Mouse (Mus musculus): ENCODE measurements at regions not wholly inside any gene's neighbourhood (a gene's known extent, or its start where the extent isn't known, plus 50 kb on each side); places are given as distances from the start of the nearest gene placed in this dataset.

DNA sequence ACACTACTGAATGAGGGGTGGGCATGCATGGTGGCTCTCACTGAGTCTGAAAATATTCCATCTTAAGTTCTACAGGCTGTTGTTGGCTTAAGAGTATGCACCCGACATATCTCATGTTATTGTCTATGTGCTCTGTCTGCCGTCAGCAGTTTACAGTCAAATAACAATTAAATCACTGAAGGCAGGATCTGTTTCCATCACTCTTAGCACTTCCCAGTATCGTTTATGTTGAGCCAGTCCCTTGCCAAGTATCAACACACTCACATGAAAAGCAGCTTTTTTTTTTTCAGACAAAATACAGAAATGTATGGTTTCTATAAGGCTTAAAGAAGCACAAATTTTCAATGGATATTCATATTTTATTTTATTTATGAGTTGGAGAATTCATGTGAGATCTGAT is 485.9 kb upstream of the Gm9747 start:
- DNase-seq (ENCODE audit: low spot score), result no peak

DNA sequence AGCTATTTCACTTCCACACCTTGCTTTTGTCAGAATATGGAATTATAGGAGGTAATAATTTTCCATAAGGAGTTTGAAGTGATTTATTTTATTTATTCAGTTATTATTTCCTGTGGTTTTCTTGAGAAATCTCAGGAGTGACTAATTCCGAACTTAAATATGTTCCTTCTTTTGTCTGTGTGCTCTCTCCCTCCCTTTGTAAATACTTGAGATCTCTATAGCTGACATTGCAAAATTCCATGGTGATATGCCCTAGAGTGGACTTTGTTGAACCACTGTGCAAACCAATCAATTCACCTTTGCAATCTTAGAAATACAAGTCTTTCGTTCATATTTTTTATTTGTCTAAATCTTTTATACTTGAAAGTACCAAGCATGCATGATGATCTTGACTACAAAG is 478.8 kb upstream of the Gm9747 start:
- DNase-seq (ENCODE audit: low spot score), result peak; percentile 27

DNA sequence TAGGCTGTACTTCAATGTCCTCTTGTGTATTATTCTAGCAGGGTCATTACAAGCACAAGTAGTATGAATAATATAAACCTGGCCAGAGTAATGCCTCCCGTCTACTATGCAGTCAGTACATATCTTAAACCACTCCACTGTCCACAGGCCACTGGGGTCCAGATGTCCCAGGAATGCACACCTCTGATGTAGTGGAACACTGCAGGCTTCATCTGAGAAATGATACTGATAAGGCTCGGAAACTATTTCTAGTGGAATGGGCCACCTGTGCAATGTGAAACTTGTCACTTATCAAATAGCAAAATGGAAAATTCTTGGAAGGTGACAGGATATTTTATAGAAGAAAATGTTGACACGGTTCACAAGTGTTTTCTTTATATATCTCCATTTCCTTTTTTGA is 477.6 kb upstream of the Gm9747 start:
- DNase-seq (ENCODE audit: low spot score), result no peak

GRCm38 (mm10) chr1:81755694-81756093 is 477.2 kb upstream of the Gm9747 start:
- no peak for DNase-seq (ENCODE audit: low spot score)

GRCm38 (mm10) chr1:81759919-81760318 is 473.0 kb upstream of the Gm9747 start:
- no peak for DNase-seq (ENCODE audit: low spot score)

GRCm38 (mm10) chr1:81771704-81772103 is 461.2 kb upstream of the Gm9747 start:
- DNase-seq (ENCODE audit: low spot score), result no peak

GRCm38 (mm10) chr1:81780583-81780982 is 452.3 kb upstream of the Gm9747 start:
- DNase-seq (ENCODE audit: low spot score), result no peak

- DNase-seq (ENCODE audit: low spot score), result no peak
Observed at GRCm38 (mm10) chr1:81784305-81784704, 448.6 kb upstream of the Gm9747 start.

- no peak for DNase-seq (ENCODE audit: low spot score)
Observed at GRCm38 (mm10) chr1:81794771-81795170, 438.1 kb upstream of the Gm9747 start.

DNA sequence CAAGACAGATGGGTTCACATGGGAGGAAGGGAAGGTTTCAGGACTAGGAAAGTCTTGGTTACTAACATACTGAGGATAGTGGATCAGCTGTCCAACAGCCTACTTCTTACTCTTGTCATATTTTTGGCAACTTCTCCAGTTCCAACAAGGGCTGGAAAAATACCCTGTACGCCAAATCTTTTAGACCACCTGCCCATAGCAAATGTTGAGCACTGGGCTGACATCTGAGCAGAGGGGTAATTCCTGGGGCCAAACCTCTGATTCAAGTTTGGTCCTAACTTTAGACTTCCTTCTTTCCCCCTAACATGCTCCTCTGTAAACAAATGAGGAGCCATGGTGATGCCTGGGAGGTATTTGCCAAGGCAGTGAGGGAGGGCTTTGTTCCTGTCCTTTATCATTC is 437.5 kb upstream of the Gm9747 start:
- no peak for DNase-seq (ENCODE audit: low spot score)

DNA sequence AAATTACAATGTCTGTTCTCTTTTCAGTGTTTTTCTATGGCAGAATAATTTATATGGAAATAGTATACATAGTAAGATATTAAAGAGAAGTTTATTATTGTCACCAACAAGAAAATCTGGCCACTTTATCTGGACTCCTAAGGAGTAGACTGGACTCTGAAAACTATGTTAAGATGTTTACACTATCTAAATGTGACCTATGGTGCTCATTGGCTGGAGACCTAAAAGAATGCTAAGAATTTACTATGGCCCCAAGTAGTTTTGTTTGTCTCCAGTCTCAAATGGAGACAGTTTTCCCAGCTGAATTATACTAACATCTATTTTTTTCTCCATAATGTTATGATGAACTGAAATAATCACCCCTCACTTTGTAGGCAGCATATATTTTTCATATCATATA is 421.3 kb upstream of the Gm9747 start:
- DNase-seq (ENCODE audit: low spot score), result no peak

DNA sequence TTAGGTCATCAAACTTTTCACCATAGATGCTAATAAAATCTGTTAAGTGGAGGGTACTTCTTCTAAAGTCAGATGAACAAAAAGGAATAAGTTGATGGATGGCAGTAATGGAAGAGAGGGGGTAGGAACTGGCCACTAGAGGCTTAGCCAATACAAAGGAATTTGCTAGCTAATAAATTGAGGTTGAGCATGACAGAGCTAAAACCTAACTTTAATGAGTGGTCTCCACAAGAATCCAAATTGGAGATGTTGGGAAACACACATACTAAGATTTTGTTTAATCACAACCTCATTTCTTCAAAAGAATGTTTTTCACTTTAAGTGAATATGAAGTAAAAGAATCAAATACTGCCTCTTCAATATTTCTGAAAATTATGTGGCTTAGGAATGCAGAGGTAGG is 414.0 kb upstream of the Gm9747 start:
- DNase-seq (ENCODE audit: low spot score), result no peak

DNA sequence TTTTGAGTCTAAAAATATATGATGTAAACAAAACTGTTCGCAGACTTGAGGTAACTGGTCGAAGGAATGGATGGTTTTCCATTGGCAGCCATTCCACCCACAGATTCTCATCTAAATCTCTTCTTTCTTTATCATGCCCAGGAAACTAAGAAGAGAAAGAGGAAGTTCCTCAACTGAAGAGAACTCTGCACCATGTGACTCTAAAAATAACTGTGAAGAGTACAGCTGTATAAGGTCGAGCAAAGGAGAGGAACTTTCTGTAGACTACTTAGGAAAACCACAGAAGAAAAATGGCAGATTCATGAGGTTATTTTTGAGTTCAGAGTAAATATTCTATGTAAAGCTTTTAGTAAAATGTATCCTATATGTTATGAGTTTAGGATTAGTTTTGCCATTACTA is 390.9 kb upstream of the Gm9747 start:
- DNase-seq (ENCODE audit: low spot score), result no peak

- DNase-seq (ENCODE audit: low spot score), result no peak
Observed at GRCm38 (mm10) chr1:81850462-81851144, 382.3 kb upstream of the Gm9747 start.

- no peak for DNase-seq (ENCODE audit: low spot score)
Observed at GRCm38 (mm10) chr1:81859464-81859863, 373.4 kb upstream of the Gm9747 start.

GRCm38 (mm10) chr1:81864571-81864970 is 368.3 kb upstream of the Gm9747 start:
- DNase-seq (ENCODE audit: low spot score), result no peak

- no peak for DNase-seq (ENCODE audit: low spot score)
Observed at GRCm38 (mm10) chr1:81886940-81887531, 345.9 kb upstream of the Gm9747 start.

- no peak for DNase-seq (ENCODE audit: low spot score)
Observed at GRCm38 (mm10) chr1:81897241-81897640, 335.7 kb upstream of the Gm9747 start.

DNA sequence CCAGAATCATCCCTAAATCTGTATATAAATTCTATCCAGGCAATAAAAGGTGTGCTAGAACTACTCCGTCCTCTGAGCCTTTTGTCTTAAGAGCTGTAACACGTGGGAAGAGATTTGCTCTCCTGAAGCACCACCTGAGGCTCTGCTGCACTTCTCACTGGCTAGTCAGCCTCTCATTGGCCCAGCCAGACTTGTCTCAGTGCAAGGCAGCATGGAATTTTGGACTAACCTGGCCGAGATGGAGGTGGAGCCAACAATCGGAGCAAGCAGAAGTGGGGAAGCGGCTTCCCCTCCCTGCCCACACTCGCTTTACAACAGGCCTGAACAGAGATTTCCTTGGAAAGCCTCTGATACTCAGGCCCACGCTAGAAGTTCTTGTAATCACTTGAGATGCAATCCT is 332.1 kb upstream of the Gm9747 start:
- peak; percentile 14 for DNase-seq (ENCODE audit: low spot score)

GRCm38 (mm10) chr1:81904056-81904455 is 328.9 kb upstream of the Gm9747 start:
- DNase-seq (ENCODE audit: low spot score), result peak; percentile 4

DNA sequence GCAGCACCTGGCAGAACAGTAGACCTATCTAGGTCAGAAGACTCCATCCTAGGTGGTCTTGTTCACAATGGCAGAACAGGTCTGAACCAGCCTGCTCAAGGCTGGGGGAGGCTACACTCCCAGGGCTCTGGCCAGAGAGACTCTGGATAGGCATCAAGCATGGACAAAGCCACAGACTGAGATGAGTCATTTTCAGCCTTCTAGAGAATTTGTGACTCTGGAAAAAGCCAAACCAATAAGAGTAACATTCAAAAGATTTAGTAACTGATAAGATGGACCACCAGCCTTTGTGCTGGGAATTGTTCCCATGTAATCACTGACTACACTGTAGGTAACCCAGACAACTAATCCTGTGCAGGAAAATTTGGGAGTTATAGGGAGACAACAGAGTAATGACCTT is 320.3 kb upstream of the Gm9747 start:
- no peak for DNase-seq (ENCODE audit: low spot score)

DNA sequence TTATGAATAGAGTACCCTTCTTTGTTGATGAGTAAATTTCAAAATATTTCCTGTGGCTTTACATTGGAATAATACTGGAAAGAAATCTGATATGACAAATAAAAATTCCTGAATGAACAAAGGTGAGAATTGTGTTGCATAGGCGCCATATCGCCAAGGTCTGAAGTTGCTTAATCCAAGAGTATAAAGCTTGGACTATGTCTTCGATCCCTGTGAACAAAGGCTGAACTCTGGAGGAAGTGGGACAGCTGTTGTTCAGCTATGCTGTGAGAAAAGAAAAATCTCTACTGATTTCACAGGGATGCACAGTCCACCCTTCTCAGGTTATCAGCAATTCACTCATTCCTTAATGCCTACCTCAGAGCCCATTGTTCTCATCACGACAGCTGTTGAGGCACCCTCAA is 319.3 kb upstream of the Gm9747 start:
- no peak for DNase-seq (ENCODE audit: low spot score)

GRCm38 (mm10) chr1:81916840-81917239 is 316.1 kb upstream of the Gm9747 start:
- DNase-seq (ENCODE audit: low spot score), result no peak

- no peak for DNase-seq (ENCODE audit: low spot score)
Observed at GRCm38 (mm10) chr1:81927721-81928120, 305.2 kb upstream of the Gm9747 start.

All from lung, postnatal 25 days (tissue).